Mouse (Mus musculus): ENCODE results near the gene Gm49387. TPM values are rescaled to one million over a fixed set of nuclear protein-coding genes. Genes with fewer than 3 reads are reported as not detected.

Gene Gm49387
- polyA plus RNA-seq, 1 experiment from 2014 or later = not detected

DNA sequence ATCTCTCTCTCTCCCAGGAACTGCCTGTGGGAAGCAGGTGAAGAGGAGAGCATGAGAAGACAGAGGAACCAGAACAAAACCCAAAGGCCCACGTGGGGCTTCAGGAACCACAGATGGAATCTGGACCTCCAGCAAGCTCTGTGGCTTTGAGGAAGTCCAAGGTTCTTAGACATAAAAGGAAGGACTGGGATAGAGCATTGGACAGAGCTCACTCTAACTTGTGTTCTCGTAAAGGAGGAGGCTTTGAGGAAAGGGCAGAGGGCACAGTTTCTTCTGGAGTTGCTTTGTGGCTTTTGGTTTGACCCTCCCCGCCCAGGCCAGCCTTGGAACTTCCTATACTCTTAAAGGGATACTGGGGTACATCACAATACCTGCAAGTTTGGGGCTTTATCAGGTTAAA is 108.0 kb downstream of the Gm49387 start:
- WGBS = 68% methylated on average over 3 of the region's 3 CpGs
- no peak for DNase-seq (ENCODE audit: low spot score, missing footprints)
- no peak overlapping the region for H3K9ac ChIP-seq (ENCODE audit: low read length)

DNA sequence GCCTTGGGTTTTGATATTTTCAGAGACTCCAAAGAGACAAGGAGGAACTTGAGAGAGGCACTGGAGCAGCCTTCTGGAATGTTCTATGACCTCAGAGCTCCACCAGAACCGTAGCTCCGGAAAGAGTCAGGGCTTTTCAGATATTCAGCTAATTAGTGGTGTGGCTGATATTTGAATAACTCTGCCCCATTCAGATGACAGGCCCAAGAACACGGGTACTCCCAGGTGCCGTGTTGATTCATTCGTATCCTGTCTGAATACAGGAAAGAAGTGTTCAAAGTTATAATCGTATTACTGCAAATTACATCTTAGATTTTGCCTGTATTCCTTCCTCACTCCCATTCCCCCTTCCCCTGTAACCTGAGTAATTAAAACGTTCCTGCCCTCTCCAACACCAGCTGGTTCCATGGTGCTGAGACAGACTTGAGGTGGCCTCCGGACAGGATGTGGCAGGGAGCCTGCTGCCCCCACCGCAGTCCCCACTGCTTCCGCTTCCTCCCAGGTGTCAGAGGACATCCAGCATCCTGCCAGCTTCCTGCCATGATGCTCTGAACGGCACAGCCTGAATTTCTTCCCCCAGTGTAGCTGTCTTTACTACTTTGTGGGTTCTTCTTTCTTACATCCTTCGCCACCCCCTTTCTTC is 109.1 kb downstream of the Gm49387 start:
- H3K27me3 ChIP-seq (ENCODE audit: control insufficient read depth, insufficient read depth, low read length) = no peaks in the 10 kb centered on the region
- H3K36me3 ChIP-seq (ENCODE audit: control insufficient read depth, insufficient read depth, low read length) = no peaks in the 10 kb centered on the region
- H3K9ac ChIP-seq (ENCODE audit: low read length) = no peak overlapping the region
- no peak for DNase-seq (ENCODE audit: low spot score, missing footprints)
- no peak for ATAC-seq (ENCODE audit: low FRiP score)
- no peak overlapping the region for H3K4me2 ChIP-seq
- no peaks in the 10 kb centered on the region for H3K9me3 ChIP-seq (ENCODE audit: control insufficient read depth, low read length)
- 74% methylated on average over 12 of the region's 12 CpGs for WGBS
- no peak overlapping the region for H3K4me3 ChIP-seq (ENCODE audit: low read depth, low read length)
- no peaks in the 10 kb centered on the region for H3K4me1 ChIP-seq (ENCODE audit: control insufficient read depth, insufficient read depth, low read length)
- H3K27ac ChIP-seq (ENCODE audit: low read depth, low read length) = no peak overlapping the region

More for the DNA sequence above, 108.0 kb downstream of the Gm49387 start:
- Histone ChIP-seq H3K4me1 (ENCODE audit: control insufficient read depth, insufficient read depth, low read length) (no peaks in the 10 kb centered on the region), H3K9me3 (ENCODE audit: control insufficient read depth, low read length) (no peaks in the 10 kb centered on the region), H3K4me3 (ENCODE audit: low read depth, low read length) (no peak overlapping the region), H3K36me3 (ENCODE audit: control insufficient read depth, insufficient read depth, low read length) (no peaks in the 10 kb centered on the region), H3K27me3 (ENCODE audit: control insufficient read depth, insufficient read depth, low read length) (no peaks in the 10 kb centered on the region), H3K4me2 (no peak overlapping the region), H3K27ac (ENCODE audit: low read depth, low read length) (no peak overlapping the region)
- ATAC-seq (ENCODE audit: low FRiP score) = no peak

- H3K9ac ChIP-seq (ENCODE audit: low read length) = no peak overlapping the region
- no peak for ATAC-seq (ENCODE audit: low FRiP score)
- no peak overlapping the region for H3K4me3 ChIP-seq (ENCODE audit: low read depth, low read length)
- H3K27me3 ChIP-seq (ENCODE audit: control insufficient read depth, insufficient read depth, low read length) = no peaks in the 10 kb centered on the region
- no peak overlapping the region for H3K27ac ChIP-seq (ENCODE audit: low read depth, low read length)
- no peaks in the 10 kb centered on the region for H3K9me3 ChIP-seq (ENCODE audit: control insufficient read depth, low read length)
- 91% methylated on average over 4 of the region's 4 CpGs for WGBS
- DNase-seq (ENCODE audit: low spot score, missing footprints) = no peak
- H3K4me1 ChIP-seq (ENCODE audit: control insufficient read depth, insufficient read depth, low read length) = no peaks in the 10 kb centered on the region
- no peak overlapping the region for H3K4me2 ChIP-seq
- H3K36me3 ChIP-seq (ENCODE audit: control insufficient read depth, insufficient read depth, low read length) = no peaks in the 10 kb centered on the region
Observed at GRCm38 (mm10) chr14:31530847-31531246, 109.8 kb downstream of the Gm49387 start.

GRCm38 (mm10) chr14:31525040-31525810 is 115.5 kb downstream of the Gm49387 start:
- WGBS = 83% methylated on average over 7 of the region's 7 CpGs
- no peaks in the 10 kb centered on the region for H3K27me3 ChIP-seq (ENCODE audit: control insufficient read depth, insufficient read depth, low read length)
- no peak for ATAC-seq (ENCODE audit: low FRiP score)

GRCm38 (mm10) chr14:31521318-31521717 is 119.4 kb downstream of the Gm49387 start:
- Histone ChIP-seq H3K27me3 (ENCODE audit: control insufficient read depth, insufficient read depth, low read length) (no peaks in the 10 kb centered on the region), H3K4me3 (ENCODE audit: low read depth, low read length) (no peak overlapping the region), H3K4me2 (no peak overlapping the region), H3K9me3 (ENCODE audit: control insufficient read depth, low read length) (no peaks in the 10 kb centered on the region), H3K36me3 (ENCODE audit: control insufficient read depth, insufficient read depth, low read length) (no peaks in the 10 kb centered on the region), H3K4me1 (ENCODE audit: control insufficient read depth, insufficient read depth, low read length) (no peaks in the 10 kb centered on the region), H3K27ac (ENCODE audit: low read depth, low read length) (no peak overlapping the region), H3K9ac (ENCODE audit: low read length) (no peak overlapping the region)
- DNase-seq (ENCODE audit: low spot score, missing footprints) (no peak), ATAC-seq (ENCODE audit: low FRiP score) (no peak)
- 85% methylated on average over 2 of the region's 2 CpGs for WGBS

More at GRCm38 (mm10) chr14:31525040-31525810, 115.5 kb downstream of the Gm49387 start:
- H3K36me3 ChIP-seq (ENCODE audit: control insufficient read depth, insufficient read depth, low read length) = no peaks in the 10 kb centered on the region
- no peak overlapping the region for H3K4me3 ChIP-seq (ENCODE audit: low read depth, low read length)
- no peaks in the 10 kb centered on the region for H3K9me3 ChIP-seq (ENCODE audit: control insufficient read depth, low read length)
- no peak overlapping the region for H3K27ac ChIP-seq (ENCODE audit: low read depth, low read length)
- no peak for DNase-seq (ENCODE audit: low spot score, missing footprints)
- H3K4me1 ChIP-seq (ENCODE audit: control insufficient read depth, insufficient read depth, low read length) = no peaks in the 10 kb centered on the region
- H3K4me2 ChIP-seq = no peak overlapping the region
- no peak overlapping the region for H3K9ac ChIP-seq (ENCODE audit: low read length)

DNA sequence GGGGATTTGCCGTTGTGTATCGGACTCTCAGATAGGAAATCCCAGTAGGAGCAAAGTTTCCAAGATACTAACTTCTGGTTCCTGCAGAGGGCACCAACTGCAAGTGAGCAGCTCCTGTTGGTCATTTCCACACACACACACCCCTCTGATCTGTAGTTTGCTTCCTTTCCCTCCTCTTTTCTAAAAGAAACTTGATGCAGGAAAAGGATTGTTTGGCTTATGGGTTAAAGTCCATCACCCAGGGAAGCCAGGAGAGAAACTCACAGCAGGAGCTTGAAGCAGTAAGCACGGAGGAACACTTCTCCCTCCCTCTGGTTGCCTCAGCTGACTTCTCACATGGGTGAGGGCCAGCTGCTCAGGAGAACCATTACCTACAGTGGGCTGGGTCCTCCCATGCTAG is 121.5 kb downstream of the Gm49387 start:
- WGBS = 52% methylated on average over 3 of the region's 3 CpGs
- DNase-seq (ENCODE audit: low spot score, missing footprints) (no peak), ATAC-seq (ENCODE audit: low FRiP score) (no peak)
- Histone ChIP-seq H3K4me2 (no peak overlapping the region), H3K27ac (ENCODE audit: low read depth, low read length) (no peak overlapping the region), H3K9me3 (ENCODE audit: control insufficient read depth, low read length) (no peaks in the 10 kb centered on the region; the same call in 1 of the 2 replicates), H3K9ac (ENCODE audit: low read length) (no peak overlapping the region), H3K4me3 (ENCODE audit: low read depth, low read length) (no peak overlapping the region), H3K4me1 (ENCODE audit: control insufficient read depth, insufficient read depth, low read length) (no peaks in the 10 kb centered on the region), H3K27me3 (ENCODE audit: control insufficient read depth, insufficient read depth, low read length) (no peaks in the 10 kb centered on the region), H3K36me3 (ENCODE audit: control insufficient read depth, insufficient read depth, low read length) (no peaks in the 10 kb centered on the region)

GRCm38 (mm10) chr14:31515895-31516294 is 124.8 kb downstream of the Gm49387 start:
- Histone ChIP-seq H3K27me3 (ENCODE audit: control insufficient read depth, insufficient read depth, low read length) (no peaks in the 10 kb centered on the region), H3K4me2 (no peak overlapping the region), H3K9me3 (ENCODE audit: control insufficient read depth, low read length) (no peaks in the 10 kb centered on the region; the same call in 1 of the 2 replicates), H3K4me3 (ENCODE audit: low read depth, low read length) (no peak overlapping the region), H3K36me3 (ENCODE audit: control insufficient read depth, insufficient read depth, low read length) (no peaks in the 10 kb centered on the region), H3K4me1 (ENCODE audit: control insufficient read depth, insufficient read depth, low read length) (no peaks in the 10 kb centered on the region), H3K27ac (ENCODE audit: low read depth, low read length) (no peak overlapping the region), H3K9ac (ENCODE audit: low read length) (no peak overlapping the region)
- no peak for ATAC-seq (ENCODE audit: low FRiP score)
- WGBS = 90% methylated on average over 2 of the region's 2 CpGs
- DNase-seq (ENCODE audit: low spot score, missing footprints) = no peak

DNA sequence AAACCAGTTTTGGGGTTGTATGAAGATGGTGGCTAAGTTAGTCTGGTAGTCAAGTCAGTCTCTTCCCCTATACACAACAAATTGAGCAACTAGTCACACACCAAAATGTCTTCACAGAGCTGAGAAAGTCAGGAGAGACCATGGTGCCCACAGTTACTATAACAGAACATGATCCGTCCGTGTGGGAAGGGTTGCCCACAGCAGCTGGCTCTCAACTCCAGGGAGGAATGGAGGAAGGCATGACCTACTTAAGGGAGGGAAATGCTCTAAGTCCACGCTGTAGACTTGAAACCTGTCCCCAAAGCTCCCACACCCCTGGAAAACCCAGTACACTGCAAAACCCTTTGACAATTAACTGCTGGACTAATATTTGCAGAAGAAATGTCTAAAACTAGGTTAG is 130.4 kb downstream of the Gm49387 start:
- Histone ChIP-seq H3K9ac (ENCODE audit: low read length) (no peak overlapping the region), H3K36me3 (ENCODE audit: control insufficient read depth, insufficient read depth, low read length) (peaks cover 26% of the 10 kb centered on the region), H3K4me3 (ENCODE audit: low read depth, low read length) (no peak overlapping the region), H3K27me3 (ENCODE audit: control insufficient read depth, insufficient read depth, low read length) (no peaks in the 10 kb centered on the region), H3K27ac (ENCODE audit: low read depth, low read length) (no peak overlapping the region), H3K4me2 (no peak overlapping the region), H3K9me3 (ENCODE audit: control insufficient read depth, low read length) (no peaks in the 10 kb centered on the region; the same call in 1 of the 2 replicates), H3K4me1 (ENCODE audit: control insufficient read depth, insufficient read depth, low read length) (no peaks in the 10 kb centered on the region)
- DNase-seq (ENCODE audit: low spot score, missing footprints) (no peak), ATAC-seq (ENCODE audit: low FRiP score) (no peak)
- WGBS = 82% methylated on average over 3 of the region's 3 CpGs

- H3K4me3 ChIP-seq (ENCODE audit: low read depth, low read length) = no peak overlapping the region
- H3K9me3 ChIP-seq (ENCODE audit: control insufficient read depth, low read length) = no peaks in the 10 kb centered on the region; the same call in 1 of the 2 replicates
- H3K4me2 ChIP-seq = no peak overlapping the region
- whole genome bisulfite sequencing = 96% methylated on average over 2 of the region's 2 CpGs
- no peaks in the 10 kb centered on the region for H3K27me3 ChIP-seq (ENCODE audit: control insufficient read depth, insufficient read depth, low read length)
- DNase-seq (ENCODE audit: low spot score, missing footprints) (no peak), ATAC-seq (ENCODE audit: low FRiP score) (no peak)
- no peaks in the 10 kb centered on the region for H3K4me1 ChIP-seq (ENCODE audit: control insufficient read depth, insufficient read depth, low read length)
- H3K36me3 ChIP-seq (ENCODE audit: control insufficient read depth, insufficient read depth, low read length) = peaks cover 30% of the 10 kb centered on the region
- no peak overlapping the region for H3K27ac ChIP-seq (ENCODE audit: low read depth, low read length)
- no peak overlapping the region for H3K9ac ChIP-seq (ENCODE audit: low read length)
Observed at GRCm38 (mm10) chr14:31509911-31510310, 130.8 kb downstream of the Gm49387 start.
